Mouse (Mus musculus) 3T3-L1 (cell line): ENCODE results near the gene 1700122O11Rik.

Source experiments
- DNase-seq: peaks from one replicate; pipeline ENCODE4 v3.0.0-alpha.2; 2015; ENCODE audit warnings: low read depth, low spot score

Gene 1700122O11Rik

DNA sequence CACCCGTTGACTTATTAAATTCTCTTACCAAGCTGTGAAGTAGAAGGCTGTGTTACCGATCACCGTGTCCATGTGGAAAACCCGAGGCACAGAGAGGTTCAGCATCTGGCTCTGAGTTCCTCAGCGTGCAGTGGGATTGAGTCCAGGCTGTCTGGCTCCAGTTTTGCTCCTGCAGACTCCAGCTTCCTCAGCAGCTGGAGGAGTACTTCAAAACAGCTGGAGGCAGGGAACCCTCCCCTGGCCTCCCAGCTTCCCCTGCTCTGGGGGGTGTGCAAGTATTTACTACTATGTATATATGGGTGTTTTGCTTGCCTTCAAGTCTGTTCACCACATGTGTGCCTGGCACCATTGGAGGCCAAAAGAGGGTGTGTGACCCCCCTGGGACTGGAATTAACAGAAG is 9.8 kb downstream of the 1700122O11Rik start:
- no peak for DNase-seq

DNA sequence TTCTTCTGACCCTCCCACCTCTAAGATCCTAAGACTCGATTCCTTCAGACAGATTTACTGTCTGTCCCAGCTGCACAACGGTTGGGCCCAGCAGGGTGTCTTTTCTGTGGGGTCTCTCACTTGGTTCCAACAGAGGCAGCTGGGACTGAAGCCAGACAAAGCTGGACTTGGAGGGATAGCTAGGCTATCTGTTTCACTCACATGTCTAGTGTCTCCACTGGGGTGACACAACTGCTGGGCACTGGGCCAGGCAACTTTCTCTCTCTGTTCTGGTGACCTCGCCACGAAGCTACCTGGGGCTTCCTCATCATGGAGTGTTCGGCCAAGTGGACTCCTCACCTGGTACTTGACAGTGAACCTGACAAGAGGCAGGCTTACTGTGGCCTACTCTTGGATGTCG is 10.4 kb downstream of the 1700122O11Rik start:
- DNase-seq: no peak

DNA sequence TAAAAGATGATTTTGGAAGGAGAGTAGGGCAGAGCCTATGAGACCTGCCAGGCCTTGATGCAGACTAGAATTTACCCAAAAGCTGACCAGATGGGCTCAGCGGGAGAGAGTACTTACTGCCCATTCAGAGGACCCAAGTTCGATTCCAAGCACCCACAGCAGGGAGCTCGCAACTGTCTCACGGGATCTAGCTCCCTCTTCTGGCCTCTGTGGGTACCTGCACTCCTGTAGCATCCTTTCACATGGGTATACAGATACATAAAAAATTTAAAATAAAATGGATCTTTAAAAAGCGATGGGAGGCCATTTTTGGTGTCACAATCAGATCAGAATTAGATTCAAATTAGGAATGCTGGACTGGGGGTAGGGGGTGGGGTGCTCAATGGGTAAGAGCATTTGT is 11.1 kb downstream of the 1700122O11Rik start:
- DNase-seq: no peak

DNA sequence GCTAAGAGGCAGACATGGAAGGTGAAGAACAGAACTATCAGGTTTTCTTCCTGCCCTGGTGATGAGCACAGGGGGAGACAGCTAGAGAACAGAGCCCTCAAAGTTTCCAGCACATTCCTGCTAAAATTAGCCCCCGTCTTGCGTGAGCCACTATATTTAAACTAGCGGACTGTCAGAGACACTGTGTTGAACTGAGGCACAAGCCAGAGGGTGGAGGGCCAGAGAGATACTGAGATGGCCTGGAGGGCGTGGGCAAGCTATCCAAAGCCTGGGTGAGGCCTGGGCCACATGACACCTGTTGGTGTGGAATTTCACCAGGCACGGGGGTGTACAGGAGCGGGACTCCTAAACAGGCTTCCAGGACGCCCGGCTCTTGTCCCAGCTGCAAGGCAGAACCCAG is 14.0 kb downstream of the 1700122O11Rik start:
- DNase-seq: no peak

DNA sequence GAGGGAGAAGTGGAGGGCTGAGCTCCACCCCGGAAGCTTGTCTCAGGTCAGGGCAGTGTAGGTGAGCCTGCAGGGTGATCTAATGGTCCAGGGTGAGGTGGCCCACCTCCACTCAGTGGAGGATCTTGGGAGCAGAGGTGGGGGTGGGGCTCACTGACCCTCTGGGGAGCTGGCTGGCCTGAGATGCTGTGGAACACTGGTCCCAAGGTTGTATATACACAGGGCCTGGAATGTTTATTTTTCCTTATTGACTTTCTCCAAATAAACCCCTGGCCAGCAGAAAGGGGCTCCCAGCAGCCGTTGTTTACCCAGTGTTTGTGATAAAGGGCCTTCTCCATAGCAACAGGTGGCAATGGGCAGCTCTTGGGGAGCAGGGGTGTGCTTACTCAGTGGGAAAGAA is 18.5 kb downstream of the 1700122O11Rik start:
- no peak for DNase-seq

DNA sequence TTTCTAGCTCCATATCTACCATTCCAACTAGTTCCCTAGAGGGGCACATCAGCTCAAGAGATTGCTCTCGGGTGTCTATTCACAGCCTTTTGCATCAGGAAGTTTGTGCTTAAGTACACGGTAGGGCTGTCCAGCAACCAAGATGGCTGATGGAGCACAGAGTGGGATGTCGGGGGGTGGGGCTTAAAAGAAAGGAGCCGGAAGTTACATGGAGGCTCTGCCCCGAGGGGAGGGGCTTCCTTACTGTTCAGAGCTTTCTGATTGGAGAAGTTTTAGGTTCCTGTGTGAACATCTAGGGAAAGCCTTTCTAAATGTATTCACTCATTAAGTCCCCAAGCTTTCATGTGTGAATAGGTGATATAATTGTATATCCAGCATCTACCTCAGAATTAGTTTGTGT is 21.5 kb downstream of the 1700122O11Rik start:
- DNase-seq: peak; percentile 32

DNA sequence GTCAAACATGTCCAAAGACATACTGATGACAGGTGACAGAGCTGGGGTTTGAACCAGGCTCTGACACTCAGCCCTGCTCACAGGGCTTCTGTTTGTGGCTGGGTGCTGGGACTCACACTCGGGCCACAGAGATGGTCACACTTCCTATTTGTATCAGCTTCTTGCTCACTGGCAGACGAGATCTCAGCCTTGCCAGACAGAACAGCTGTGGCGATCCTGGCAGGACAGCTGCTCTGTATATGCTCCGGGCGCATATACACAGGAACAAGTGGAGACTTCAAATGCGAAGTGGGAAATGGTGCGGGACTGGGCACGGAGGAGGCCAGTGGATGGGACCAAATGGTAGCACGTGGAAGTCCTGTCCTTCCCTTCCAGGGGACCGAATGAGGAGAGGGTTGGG is 25.5 kb downstream of the 1700122O11Rik start:
- DNase-seq: no peak

DNA sequence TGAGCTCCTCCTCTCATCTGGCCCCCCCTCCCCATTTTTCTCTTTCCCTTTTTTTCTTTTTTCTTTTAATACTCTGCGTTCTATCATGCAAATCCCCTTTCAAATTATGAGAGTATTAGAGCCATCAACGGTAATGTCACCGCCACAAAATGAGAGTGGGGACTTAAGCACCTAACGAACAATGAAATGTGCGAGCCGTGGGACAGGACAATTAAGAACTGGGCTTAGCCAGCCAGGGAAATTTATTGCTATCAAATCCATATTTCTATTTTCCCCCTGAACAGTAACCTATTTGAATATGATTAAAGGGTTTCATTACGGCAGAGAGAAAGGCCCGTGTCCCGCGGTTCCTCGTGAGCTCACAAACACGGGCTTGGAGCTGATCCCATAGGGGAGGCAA is 27.0 kb downstream of the 1700122O11Rik start:
- DNase-seq: no peak

DNA sequence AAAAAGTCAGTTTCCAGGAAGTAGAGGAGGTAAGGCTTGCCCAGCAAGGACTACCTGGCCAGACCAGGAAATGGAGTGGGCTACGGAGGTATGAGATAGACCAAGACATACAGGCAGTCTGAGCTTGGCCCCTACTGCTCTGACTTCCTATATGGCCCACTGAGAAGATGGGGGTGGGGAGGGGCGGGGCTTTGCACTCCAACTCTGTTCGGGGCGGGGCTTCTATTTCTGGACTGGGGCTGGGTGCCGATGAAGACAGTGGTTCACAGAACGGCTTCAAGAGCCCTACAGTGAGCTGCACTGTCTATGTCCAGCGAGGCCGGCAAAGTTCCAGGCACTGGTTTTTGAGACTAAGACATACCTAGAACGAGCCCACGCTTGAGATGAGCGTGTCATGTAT is 27.8 kb downstream of the 1700122O11Rik start:
- no peak for DNase-seq

DNA sequence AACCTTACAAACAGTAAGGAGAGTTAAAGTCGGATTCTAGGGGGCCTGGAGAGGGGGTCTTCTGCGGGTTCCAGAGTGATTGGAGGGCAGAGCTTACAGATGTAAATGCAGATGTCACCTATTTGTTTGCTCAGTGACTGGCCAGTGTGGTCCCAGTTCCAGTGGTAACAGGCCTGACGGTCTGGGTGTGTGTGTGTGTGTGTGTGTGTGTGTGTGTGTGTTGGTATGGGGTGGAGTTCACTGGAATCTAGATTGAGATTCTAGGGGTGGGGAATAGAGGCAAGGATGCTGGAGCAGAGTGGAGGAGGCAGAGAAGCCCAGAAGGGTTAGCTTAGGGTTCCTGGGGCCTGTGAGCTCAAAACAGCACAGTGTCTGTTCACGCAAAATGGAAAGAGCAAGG is 32.3 kb downstream of the 1700122O11Rik start:
- no peak for DNase-seq

DNA sequence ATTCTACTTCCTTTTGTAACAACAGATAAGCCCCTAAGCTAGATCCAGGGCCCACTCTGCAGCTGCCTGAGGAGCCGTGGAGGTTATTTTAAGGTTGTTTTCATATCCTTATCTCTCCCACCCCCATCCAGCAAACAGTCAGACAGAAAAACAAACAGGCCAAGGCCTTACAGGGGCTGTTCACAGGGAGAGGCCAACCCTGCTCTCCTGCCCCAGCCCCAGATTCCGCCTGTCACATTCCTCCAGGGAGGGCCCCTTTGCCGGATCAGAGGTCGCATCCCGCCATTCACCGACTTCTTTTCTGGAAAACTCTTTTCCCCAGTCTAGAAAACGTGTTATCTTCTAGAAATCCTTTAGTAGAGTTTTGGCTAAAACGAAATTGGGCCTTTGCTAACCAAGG is 33.0 kb downstream of the 1700122O11Rik start:
- no peak for DNase-seq

DNA sequence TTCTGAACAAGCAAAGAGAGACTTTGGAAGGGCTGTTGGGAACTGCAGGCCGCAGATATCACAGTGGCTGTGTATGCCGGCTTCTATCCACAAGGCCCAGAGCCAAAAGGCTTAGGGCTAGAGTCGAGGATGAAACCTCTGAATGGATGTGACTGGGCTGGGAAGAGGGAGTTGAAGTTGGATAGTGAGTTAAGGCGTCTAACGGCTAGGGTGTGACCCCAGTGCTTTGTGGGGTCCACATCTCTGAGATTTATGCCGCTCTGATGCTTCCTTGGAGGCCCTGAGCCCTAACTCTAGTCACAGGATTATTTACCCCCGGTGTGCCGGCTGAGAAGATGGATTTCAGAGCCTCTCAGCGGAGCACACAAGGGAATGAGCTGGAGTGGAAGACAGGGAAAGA is 33.5 kb downstream of the 1700122O11Rik start:
- DNase-seq: no peak

DNA sequence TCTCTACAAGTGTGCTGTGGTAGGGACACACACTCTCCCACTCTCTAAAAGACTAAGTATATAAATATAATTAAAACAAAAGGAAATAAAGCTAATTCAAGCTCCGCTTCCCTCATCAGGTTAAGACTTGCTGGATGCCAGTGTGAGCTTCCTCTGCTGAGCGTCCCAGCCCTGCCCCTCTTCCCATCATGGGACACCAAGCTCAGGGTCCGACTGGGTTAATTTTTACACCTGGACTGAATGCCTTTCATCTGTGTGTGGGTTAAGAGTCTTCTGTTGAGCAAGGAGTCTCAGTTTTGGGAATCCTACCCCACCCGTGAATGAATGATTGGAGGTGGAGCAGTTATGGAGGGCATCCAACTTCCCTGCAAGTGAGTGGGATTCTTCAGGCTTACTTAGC is 35.6 kb downstream of the 1700122O11Rik start:
- no peak for DNase-seq

DNA sequence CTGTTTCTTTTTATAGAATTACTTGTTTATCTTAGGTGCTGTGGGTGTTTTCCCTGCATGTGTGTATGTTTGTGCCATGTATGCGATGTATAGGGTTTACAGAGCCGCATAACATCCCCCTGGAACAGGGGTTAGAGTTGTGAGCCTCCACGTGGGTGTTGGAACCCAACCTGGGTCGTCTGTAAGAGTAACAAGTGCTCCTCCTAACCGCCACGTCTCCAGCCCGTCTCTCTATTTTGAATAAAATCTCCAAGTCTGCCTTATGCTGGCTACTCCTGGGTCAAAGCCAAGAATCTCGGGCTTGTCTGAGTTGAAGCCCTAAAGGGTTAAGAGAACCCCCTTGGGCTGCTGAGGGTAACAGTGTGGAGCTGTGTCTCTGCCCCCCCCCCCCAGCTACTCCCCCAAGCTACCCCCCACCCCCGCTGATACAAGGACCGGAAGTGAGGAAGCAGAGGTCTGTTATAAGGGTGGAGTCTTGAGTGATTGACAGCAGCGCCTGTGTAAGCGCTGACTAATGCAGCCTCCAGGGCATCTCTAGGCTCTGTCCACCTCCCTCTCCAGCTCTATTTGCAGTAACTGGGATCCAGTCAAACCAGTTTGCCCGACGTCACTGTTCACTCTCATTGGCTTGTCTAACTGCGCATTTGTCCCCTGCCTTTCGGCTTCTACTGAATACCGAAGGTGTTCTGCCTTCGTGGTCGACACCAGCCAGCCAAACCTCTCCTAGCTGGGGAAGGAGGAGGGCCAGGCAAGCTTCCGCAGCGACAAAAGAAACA is 36.3 kb downstream of the 1700122O11Rik start:
- peak; percentile 98 for DNase-seq

DNA sequence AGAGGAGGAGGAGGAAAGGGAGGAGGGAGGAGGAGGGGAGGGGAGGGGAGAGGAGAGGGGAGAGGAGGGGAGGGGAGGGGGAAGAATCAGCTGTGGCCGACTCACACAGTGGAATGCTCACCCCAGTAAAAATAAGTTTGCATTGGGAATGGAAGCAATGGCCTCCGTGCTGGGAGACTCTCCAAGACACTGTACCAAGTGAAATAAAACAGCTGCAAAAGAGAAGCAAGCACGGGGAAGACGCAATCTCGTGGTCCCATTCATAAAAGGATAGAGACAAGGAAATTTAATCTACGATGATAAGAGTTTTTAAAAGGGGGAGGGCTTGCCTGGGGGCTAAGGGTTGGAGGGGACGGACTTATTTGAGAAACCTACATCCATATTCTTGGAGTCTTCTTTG is 36.9 kb downstream of the 1700122O11Rik start:
- peak; percentile 42 for DNase-seq

DNA sequence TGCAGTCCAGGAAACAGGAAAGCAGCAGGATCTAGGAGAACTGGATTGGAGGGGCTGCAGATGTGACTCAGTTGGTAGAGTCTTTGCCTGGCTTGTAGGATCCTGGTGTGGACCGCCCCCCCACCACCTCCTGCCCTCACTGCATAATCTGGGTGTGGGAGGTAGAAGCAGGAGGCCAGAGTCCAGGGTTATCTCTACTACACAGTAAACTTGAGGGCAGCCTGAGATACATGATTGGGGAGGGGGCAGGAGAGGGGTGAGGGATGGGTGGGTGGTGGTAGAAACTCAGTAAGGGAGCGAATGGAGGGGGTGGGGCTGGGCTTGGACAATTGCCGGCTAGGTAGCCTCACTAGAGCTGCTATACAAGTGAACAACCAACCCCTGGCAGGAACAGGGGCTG is 38.3 kb downstream of the 1700122O11Rik start:
- no peak for DNase-seq

DNA sequence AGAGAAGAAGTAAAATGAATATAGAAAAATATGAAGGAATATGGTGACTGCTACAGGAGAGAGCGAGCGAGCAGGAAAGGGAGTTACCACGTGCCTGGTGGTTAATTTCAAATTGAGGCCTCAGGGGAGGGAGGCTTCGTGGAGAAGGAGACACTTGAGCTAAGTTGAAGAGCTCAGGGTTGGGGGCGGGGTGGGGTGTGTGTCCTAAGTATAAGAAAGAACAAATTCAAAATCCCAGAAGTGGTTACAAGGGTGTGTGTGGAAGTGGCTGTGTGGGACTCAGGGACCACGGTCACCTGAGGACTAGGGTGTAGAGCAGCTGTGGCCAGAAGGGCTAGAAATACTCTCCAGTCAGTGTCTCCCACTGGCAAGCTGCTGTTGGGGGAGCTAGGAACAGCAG is 38.7 kb downstream of the 1700122O11Rik start:
- DNase-seq: no peak

DNA sequence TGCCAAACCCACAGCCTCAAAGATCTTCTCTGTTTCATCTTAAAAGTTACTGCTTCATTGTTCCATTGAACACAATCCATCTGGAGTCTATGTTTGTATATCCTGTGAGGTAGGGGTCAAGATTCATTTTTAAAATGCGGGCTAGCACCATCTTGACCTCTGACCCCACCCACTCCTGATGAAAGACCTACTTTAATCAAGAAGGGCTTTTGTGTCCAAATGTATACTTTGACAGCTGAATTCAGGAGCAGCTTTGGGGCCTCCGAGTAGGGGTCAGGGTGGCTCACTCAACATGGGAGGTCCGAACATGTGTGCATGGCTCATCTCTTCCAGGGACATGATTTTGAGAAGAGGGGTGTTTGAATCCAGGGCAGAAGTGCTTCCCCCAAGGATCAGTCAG is 40.3 kb downstream of the 1700122O11Rik start:
- DNase-seq: no peak

DNA sequence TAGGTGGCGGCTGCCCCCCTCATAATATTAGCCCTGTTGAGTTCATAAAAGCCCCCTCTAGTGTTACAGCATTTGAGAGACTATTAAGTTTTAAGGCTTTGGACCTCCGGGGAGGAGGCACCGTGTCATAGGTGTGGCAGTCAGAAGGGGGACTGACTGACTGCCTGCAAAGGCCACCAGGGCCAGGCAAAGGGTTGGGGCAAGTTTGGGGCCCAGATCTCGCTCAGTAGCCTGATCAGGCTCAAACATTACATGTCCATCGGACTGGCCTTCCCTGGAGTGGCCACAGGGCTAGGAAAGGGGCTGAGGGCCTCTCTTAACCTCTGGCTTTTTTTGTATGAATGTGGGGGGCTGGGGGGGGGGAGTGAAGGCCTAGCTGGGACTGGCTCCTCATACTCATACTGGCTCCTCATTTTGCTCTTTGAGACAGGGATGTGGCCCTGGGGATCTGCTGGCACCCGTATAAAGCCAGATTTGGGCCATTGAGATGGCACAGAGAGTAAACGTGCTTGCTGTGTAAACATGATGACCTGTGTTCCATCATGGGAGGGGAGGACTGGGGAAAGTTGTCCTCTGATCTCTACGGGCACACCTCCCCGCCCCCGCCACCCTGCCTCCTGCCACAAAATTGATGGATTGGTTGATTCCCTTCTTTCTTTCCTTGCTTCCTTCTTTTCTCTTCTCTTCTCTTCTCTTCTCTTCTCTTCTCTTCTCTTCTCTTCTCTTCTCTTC is 47.5 kb downstream of the 1700122O11Rik start:
- DNase-seq: no peak

DNA sequence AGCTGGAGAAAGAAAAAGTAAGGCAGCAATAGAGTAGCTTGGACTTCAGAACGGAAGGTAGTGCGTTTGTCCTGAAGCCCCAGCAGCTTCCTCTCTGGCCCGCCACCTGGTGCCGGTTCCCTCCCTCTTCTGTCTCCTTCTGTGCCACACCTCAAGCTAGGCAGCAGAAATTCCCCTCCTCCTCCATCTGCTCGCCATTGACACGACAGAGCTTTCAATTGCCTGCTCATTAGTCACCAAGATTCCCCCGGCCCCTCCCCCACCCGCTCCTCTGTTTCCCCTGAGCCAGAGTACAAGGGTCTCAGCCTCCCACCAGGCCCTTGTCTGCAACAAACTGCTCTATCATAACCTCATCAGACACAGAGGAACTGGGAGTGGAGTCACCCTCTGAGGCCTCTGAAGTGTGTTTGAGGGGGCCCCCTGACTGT is 48.1 kb downstream of the 1700122O11Rik start:
- DNase-seq: peak; percentile 37

DNA sequence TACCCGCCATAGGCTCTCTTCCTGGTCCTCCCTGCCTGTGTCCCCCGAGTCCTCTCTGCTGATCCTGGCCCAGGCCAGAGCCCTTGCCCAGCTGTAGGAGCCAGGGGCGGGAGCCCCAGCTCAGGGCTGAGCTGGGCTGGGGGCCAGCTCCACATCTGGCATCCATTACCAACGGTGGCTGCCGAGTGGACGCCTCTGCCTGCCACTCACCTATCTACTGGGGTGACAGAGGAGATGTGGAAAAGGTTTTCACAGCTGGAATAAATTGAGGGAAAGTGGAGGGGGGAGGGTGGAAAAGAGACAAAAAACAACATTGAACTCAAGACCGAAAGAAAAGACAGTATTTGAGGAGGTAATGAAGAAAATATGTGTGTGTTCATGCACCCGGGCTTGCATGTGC is 49.3 kb downstream of the 1700122O11Rik start:
- peak; percentile 95 for DNase-seq

DNA sequence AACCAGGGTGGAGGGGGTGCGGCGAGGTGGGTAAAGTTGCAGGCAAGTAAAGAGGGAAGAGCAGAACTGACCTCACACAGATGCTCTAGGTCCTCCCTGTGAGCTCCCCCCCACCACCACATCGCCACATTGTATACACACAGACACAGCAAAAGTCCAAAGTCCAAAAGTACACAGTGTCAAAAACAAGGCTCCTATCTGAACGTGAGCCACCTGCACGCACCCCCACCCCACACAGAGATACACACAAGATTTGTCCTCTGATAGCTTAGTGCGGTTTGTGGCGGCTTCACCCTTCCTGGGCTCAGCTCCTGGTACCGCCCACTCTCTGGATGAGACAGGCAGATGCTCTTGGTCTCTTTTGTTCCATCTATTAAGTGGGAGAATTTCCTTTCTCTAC is 50.0 kb downstream of the 1700122O11Rik start:
- peak; percentile 34 for DNase-seq
